Mouse (Mus musculus) cerebellum, adult 2 months (tissue): ENCODE results near the gene Tmem231.

Experiments used
- CTCF ChIP-seq: fragments of 200-500 bp; IDR thresholded peaks from 2 replicates; pipeline ENCODE4 v1.5.1; 2011; ENCODE audit warnings: low read depth, mild to moderate bottlenecking, control low read depth, low read length, moderate library complexity, borderline replicate concordance; ENCODE audit not compliant: insufficient read depth
- POLR2A ChIP-seq: fragments of 200-500 bp; IDR thresholded peaks from 2 replicates; pipeline ENCODE4 v1.6.1; 2011; ENCODE audit warnings: low read length, control low read depth, borderline replicate concordance; ENCODE audit not compliant: insufficient read depth

DNA sequence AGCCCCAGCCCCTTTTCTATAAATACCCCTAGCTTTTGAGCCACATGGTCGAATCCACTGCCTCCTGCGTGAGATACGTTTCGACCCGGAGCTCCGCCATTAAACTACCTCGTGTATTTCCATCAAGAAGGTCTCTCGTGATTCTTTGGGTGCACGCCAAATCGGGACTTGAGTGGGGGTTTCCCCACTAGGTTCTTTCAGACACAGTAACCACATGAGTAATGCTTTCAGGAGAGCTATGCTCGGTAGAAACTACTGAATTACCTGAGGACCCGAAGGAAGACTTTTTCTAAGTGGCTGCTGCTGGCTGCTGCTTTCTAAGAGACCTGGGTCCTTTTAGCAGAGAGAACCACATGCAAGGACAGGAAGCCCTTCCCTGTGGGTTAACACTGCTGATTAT is 40.5 kb upstream of the Tmem231 start:
- TF ChIP-seq POLR2A (no peak), CTCF (no peak)
